Mouse (Mus musculus) cerebellum, postnatal 36 days (tissue): ENCODE data around the gene Fbxo47.

ENCODE experiments used
- DNase-seq, 2 experiments: peaks; one replicate each; pipeline ENCODE4 v3.0.0; 2021 to 2022; ENCODE audit warnings: mixed read lengths in 2 of 2

Fbxo47 gene

DNA sequence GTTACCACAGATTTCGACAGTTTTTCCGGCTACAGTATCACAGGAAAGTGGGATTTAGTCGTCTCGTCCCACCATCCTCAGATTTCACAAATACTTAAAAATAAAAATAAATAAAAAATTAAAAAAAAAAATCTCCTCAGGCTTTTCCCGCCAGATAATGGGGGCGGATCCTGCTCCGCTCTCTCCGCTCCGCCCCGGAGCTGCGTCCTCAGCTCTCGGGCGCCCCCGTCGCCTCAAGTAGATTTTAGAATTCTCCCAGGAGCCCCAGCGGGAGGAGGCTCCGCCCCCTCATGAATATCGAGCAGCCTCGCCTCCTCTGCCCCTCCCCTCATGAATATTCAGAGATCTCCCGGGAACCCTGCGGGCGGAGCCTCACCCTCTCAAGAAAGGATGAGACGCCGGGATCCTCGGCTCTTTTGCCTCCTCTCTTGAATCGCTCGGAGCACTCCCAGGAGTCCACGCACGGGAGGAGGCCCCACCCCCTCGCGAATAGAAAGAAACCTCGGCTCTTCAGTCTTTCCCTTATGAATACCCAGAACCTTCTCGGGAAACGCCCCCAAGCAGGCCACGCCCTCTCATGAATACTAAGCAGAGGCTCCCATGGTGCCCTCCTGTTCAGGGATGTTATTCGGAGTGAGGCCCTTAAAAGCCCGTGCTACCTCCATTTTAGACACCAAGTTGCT, at the start of gene Fbxo47:
TSS of gene Fbxo47 (minus strand) at position 237 of the 683 bp plus-strand sequence.
- DNase-seq, result peak; percentile 97

DNA sequence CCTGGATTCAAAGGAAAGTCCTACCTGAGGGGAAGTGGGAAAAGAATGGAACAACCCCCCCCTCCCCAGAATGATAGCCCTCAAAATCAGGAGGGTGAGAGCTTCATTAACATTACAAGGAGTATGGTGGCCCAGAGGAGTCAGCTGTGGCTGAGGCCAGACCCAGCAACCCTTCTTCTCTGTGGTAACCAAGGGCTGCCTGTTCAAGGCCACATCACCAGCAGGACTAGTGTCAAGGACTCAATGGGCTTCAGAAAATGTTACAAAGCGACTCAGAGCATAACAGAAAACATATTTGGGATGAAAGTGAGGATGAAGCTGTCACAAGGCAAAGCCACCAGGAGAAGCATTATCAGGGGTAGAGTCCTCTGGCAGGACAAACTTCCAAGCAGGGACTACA, 49.6 kb upstream of the Fbxo47 start:
- DNase-seq, result no peak

DNA sequence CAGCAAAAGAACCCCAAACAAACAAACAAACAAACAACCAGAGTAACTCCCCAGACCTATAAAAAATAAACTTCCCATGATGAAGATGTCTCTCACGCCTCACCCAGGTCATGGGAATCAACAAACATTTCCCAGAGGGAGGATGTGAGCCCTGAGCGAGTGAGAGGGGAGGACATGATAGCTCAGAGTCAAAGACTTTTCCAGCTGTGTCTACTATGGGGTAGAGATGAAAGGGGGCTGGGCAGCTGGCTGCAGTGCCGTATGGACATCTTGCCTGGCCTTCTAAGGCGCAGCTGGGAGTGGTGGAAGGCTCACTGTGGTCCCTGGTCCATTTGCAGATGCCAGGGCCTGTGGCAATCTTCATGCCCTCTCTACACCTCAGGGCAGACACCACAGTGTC, 45.0 kb upstream of the Fbxo47 start:
- DNase-seq, result no peak

DNA sequence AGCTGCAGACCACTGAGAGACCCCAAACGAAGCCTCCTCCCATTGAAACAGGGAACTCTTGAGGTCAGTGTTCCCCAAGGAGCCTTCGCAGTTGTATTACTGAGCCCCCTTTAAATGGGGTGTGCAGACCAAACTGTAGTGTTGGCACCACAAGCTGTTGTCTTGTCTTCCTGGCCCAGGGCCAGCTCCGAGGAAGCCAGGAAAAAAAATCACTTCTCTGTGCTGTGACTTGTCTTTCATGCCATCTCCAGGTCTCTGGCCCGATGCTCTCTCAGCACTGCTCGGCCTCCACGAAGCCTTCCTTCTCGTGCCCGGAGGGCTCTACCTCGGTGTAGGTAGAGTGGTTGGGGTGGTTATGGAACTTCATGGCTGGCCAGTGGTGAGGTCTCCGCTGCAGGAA, 40.3 kb upstream of the Fbxo47 start:
- no peak for DNase-seq

DNA sequence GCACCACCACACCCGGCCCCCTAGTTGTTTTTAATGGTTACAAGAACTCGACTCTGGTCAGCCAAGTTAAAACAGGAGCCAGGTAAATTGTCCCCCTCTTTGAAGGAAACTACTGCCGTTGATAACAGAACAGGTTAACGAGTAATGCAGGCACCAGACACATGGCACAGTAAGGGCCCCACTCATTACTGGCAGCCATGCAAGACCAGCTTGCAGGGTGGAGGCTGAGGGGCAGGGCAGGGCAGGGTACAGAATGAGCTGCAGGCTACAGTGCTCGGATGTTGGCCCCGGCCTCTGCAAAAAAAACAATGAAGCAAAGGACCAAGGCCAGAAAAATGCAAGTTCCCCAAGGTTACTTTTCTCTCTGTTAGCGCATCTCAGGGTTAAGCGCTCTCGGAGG, 39.7 kb upstream of the Fbxo47 start:
- no peak for DNase-seq

DNA sequence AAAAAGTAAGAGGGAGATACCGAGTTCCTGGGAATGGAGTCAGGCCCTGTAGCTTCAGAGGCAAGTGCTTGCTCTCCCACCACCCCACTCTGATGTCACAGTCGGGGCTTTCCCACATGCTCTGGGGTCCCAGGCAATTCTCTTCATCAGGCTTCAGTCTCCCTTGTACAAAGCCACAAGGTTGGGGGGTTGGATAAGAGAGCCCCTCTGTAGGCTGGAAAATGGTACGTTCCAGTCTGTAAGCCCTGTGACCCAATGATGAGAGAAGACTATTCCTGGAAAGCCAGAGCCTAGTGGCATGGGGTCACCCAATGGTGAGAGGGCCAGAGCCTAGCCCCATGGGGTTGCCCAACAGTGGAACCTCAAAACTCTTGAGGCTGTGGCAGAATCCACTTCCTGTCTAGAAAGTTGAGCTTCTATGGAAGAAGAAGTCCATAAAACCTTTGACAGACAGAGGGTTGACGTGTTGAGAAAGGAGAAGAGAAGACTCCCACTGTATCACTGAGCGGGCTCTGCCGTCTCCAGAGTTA, 32.1 kb upstream of the Fbxo47 start:
- no peak for DNase-seq

DNA sequence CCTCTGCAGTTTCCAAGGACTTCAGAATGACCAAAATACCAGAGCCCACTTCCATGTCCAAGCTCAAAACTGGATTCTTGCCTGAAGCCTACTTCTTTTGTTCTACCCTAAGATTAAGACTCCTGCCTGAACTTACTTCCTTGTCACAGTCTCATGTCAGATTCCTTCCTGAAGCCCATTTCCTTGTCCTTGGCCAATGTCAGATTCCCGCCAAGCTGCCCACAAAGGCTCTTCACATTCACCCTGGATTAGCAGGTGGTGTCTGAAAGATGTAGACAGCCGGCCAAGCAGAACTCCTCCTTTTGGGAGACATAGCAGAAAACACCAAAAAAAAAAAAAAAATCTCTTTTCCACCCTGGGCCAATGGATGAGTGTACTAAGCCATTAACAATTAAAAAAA, 31.5 kb upstream of the Fbxo47 start:
- DNase-seq, result no peak

DNA sequence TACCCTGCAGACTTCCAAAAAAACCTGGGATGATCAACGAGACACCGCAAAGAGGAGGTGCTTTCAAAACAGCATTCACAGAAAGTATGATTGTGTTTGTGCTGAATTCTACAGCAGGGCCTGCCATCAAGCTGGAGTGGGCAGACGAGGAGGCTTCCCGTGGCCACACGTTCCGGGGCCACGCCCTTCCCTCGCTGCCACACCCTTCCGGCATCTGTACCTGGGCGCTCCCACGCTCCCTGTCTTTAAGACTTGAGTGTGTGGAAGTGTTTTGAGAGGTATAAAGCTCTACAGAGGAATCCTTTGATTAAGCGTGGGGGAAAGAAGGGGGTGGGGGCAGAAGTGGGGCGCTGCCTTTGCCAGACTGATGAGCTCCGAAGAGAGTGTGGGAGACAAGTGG, 29.2 kb upstream of the Fbxo47 start:
- no peak for DNase-seq

DNA sequence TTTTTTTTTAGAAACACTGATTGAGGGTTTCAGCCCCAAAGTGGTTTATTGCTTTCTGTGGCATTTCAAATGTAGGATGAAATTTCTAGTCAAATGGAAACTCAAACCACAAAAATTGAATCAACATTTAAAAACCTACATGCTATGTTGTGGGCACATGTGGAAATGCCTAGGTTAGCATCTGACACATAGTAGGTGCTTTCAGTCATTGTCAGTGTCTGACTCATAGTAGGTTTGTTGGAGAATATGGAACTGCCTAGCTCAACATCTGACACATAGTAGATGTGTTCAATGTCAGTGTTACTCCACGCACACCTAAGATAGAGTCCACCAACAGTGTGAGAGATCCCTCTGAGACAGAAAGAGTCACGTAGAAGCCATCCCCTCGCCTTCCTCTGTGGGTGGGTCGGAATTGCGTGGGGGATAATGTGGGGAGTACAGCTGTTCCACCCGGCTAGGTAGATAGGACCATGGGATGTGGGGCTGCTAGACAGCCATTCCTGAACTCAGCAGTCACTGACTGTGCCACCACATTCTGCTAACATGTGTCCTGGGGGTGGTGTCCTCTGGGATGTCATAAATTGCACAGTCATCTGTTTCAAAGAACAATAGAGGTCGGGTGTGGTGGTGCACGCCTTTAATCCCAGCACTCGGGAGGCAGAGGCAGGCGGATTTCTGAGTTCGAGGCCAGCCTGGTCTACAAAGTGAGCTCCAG, 24.8 kb upstream of the Fbxo47 start:
- no peak for DNase-seq

DNA sequence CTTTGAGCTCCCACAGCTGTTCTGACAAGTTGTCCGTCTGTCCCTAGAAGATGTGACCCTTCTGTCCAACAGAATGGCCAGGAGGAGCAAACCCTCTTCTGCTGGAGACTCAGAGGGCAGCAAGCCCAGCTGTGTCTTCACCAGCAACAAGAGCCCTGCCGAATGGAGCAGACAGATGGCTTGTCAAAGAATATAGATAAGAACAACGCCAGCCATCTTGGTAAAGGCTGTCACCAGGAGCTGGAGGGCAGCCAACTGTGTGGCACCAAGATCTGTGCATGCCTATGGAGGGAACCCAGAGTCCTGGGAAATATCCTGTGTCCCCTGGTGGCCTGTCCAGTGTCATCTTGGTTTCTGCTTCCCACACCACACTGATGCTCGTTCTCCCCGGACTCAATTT, 24.0 kb upstream of the Fbxo47 start:
- DNase-seq, result no peak

DNA sequence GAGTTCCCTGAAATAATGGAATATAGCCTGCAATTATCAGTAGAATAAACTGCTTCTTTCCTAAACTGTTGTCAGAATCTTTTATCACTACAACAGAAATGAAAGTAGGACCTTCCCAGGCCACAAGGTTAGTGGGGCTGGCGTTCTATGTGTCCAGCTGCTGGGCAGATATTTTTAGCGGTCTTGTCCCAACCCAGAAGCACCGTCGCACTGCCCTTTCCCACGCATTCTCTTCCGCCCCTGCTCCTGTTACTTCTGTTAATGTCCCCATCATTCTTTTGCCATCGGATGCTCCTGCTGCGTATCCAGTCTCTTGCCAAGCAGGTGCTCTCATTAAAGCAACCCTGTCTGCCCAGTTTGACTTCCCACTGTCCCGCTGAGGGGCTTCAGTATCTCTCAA, 23.0 kb upstream of the Fbxo47 start:
- DNase-seq, result no peak

DNA sequence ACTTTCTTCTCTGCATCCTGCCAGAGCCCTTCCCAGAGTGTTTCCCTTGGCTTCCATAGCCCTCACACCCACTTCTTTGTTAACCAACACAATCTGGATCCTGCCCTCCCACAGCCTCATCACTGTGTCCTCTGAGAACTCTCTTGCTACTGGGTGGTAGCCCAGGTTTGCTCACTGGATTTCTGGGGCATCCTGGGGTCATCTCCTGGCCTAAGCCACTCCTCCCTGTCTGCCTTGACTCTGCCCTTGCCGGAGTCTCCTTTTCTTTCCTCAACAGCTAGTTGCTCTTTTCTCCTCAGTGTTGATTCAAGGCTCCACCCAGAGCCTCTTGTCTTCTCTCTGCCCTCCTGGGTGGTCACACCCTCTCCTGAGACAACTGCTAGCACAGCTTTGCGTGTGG, 22.0 kb upstream of the Fbxo47 start:
- DNase-seq, result no peak

DNA sequence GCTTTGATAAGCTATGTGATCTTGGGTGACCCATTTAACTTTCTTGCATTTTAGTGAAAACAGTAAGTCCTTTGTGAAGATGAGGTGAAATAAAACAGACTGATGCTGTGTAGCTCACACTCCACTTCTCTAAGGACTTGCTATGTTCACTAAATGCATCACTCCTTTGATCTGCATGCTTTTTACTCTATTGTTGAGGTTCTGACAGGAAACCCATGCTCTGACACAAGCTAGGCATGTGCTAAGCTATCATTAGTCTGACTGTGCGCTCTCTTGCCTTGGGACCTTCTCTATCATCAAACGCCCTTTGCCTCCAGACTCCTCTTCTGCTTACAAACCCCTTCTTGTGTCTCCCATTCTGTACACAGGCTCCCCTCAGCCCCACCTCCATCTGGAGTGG, 21.6 kb upstream of the Fbxo47 start:
- DNase-seq, result no peak

DNA sequence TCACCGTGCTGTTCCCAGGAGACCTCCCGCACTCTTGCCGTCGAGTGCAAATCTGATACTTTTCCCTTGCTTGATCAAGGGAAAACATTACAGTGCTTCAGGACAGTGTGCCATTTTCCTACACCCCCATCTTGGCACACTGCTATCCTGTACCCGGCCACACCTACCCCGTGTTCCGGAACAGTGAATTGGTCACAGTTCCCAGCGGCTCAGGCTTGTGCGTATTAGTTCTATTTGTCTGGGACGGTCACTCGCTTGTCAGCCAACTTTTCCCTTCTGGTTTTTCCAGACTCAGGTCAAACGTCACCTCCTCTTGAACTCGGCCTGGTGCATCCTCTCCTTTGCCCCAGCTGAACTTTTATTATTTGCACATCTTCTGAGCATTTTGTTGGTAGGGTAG, 20.8 kb upstream of the Fbxo47 start:
- no peak for DNase-seq

DNA sequence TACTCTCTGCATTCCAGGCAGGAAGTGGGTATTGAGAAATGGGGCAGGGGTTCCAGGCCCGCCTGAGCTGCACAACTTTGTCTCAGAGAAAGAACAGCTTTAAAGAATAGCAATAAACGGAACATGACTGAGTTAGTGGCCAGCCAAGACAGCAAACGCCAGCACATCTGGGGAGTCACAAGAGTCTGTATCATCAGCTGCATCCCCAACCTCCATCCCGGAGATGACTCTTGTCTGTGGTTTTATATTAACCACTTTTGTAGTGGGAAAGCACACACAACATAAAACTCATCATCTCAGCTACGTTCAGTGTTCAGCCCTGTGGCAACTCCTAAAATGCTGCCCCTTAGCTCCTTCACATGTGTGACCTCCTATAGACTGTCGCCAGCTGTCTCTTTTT, 17.9 kb upstream of the Fbxo47 start:
- no peak for DNase-seq

DNA sequence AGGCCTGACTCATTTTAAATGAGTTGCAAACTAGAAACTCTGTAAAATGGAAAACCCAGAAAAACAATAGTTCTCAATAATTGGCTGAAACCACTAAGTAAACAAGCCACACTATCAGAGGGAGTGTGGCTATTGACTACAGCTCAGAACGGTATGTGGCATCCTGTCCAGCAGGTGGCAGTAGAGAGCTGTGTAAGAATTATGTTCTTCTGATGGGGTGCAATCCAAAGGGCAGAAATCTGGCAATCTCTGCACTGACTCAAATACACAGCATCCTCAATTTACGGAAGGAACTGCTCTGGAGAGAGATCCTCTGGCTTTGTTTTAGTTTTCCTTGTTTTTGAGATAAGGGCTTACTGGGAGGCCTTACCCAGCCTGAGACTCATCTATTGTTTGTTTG, 15.9 kb upstream of the Fbxo47 start:
- DNase-seq, result peak; percentile 86 to 96

DNA sequence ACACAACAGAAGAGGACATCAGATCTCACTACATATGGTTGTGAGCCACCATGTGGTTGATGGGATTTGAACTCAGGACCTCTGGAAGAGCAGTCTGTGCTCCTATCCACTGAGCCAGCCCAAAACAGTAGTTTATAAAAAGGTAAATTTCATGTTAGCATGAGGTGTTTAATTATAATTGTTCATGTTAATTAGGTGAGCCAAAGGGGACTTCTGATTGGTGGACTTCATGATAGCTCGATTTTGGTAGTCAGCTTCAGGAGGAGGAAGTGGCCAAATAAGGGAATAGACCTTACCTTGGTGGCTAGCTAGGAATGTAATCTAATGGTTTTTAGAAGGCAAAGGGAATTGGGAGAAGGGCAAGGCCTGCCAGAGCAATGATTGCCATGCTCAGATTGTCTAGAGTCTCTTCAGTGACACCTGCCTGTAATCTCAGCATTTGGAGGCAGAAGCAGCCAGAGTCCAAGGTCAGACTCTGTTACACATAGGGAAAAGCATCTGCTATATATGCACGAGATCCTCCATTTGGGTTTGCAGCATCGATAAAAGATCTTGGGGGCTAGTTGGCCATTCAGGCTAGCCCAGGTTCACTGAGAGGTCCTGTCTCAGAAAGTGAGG, 13.7 kb upstream of the Fbxo47 start:
- no peak for DNase-seq

DNA sequence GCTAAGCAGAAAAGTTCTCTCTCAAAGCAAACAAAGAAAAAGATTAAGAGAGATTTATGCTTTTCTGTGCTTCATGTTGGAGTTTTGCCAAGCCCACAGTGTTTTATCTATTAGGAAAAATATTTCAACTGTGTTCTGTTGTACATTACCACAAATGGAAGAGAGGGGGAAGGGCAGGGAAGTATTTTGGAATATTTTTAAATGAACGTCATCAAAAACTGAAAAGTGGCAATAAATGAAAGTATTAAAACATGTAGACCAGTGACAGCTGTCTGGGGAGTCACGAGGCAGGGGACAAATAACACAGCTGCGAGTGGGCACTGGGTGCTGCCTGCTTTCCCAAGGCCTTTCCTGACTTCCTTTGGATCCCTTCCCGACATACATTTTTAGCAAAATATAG, 12.7 kb upstream of the Fbxo47 start:
- DNase-seq, result no peak

DNA sequence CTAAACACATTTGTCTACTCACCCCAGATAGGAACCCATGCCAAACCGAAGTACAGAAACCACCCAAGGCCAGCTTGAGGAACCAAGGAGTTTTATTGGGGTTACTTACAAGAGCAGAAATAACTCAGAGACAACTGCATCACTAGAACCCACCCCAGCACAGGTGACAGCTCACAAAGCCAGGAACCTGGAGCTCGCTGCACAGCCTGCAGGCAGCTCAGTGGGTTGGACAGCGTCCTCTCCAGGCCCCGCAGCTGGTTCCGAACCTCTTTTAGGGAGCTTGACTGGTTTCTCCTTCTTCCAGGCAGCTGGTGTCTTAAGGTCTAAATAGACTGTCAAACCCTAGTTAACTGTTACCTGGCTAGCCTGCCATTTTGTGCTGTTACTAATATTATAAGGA, 7.9 kb upstream of the Fbxo47 start:
- DNase-seq, result no peak

DNA sequence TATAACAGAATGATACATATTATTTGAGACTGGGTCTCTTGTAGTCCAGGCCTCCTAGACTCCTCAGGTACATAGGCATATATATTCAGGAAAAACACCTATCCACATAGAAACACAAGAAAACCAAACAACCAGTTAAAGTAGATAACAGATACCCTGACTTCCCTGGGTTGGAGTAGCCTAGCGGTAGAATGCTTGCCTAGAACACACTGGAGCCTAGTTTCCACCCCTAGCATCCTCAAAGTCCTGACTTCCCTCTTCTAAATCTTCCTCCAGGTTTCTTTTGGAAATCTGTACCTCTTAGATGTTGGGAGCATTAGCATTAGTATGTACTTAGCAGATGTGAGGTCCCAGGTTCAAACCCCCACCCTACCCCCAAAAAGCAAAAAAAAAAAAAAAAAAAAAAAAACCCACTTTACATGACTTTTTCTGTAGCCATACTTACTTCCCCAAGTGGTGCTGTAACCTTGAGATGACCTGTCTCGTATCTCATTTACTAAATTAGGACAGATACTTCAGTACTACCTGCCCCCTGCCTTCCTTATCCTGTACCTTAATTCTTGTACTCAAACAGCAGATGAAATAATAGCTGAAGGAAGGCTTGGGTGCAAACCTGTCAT, 1.5 kb upstream of the Fbxo47 start:
- DNase-seq, result no peak

DNA sequence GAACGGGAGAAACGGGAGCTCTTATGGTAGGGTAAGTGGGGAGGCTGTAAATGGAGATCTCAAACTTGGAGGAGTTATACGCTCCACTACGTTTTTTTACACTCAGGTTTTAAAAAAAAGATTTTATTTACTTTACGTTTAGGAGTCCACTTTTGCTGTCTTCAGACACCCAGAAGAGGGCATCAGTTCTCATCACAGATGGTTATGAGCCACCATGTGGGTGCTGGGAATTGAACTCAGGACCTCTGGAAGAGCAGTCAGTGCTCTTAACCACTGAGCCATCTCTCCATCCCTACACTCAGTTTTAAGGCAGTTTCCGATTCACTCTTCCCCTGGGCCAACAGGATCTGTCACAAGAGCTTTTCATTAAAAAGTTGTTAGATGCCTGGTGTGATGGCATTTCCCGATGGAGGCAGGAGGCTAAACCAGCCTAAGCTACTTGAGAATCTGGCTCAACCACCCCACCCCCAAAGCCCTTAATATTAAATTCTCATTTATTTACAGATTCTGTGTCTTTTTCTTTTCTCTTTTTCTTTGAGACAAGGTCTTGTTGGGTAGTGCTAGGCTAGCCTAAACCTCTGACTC, 739 bp upstream of the Fbxo47 start:
- DNase-seq, result peak in 1 of 2 experiments; percentile 7

DNA sequence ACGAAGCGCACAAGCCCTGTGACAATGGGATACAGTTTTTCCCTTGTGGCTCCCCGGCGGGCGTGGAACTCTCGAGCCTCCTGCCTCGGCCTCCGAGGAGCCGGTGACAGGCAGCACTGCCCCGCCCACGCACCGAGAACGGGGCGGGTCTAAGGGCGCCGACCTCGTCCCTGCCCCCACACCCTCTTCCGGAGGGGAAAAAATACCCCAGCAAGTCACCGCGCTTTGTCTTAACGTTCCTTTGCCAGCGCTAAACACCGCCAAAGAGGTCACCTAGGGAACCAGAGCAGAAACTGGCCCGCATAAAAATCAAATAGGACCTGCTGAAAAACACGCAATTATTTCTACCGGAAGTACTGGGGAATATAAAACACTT, 424 bp downstream of the Fbxo47 start:
- DNase-seq, result peak; percentile 62 to 67

DNA sequence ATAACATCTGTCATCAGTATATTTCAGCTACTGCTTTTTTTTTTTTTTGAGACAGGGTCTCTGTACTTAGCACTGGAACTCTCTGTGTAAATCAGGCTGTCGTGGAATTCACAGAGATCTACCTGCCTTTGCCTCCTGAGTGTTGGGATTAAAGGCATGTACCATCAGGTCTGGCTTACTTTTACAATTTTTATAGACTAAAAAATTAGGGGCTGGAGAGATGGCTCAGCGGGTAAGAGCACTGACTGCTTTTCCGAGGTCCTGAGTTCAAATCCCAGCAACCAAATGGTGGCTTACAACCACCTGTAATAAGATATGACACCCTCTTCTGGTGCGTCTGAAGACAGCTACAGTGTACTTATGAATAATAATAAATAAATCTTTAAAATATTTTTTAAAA, 3.6 kb downstream of the Fbxo47 start:
- no peak for DNase-seq
